Mouse (Mus musculus) hindlimb bud, embryonic 11.5 days (tissue): ENCODE results near the gene Gm15140.
"Not testable (repeated sequence)": the region's sequence is repeated elsewhere in the genome, so short reads cannot be mapped to it uniquely, and the experiment has no call there.

Source experiments
- DNase-seq: peaks from one replicate; pipeline ENCODE4 v3.0.0-alpha.2; 2012; ENCODE audit warnings: low read depth, low spot score; ENCODE audit errors: extremely low spot score

The Gm15140 gene

GRCm38 (mm10) chrX:154120585-154120984 lies at the start of gene Gm15140:
TSS of gene Gm15140 (minus strand) at chrX:154120685.
- DNase-seq: not testable (repeated sequence)
